Mouse (Mus musculus) G1E (cell line): ENCODE results near the gene Gnptg. TPM values are rescaled to one million over a fixed set of nuclear protein-coding genes. Genes with fewer than 3 reads are reported as not detected.

Source experiments
- ATAC-seq: 2 replicates; pipeline ENCODE4 v1.8.0; 2016; ENCODE audit warnings: mild to moderate bottlenecking; ENCODE audit not compliant: insufficient number of reproducible peaks, poor library complexity, low FRiP score, severe bottlenecking; ENCODE audit errors: extremely low read depth
- DNase-seq: peaks from one replicate; pipeline ENCODE4 v3.0.0; 2012; ENCODE audit warnings: low spot score
- H3K27me3 ChIP-seq: 2 replicates; pipeline ENCODE4 v1.6.1; 2012; ENCODE audit warnings: mild to moderate bottlenecking, low read length, inconsistent platforms; ENCODE audit not compliant: insufficient read depth
- H3K36me3 ChIP-seq: replicated peaks from 2 replicates; pipeline ENCODE3; 2012; ENCODE audit warnings: mild to moderate bottlenecking, inconsistent platforms
- H3K4me1 ChIP-seq: 2 replicates; pipeline ENCODE4 v1.6.1; 2012; ENCODE audit warnings: low read depth, low read length, inconsistent platforms, mixed read lengths; ENCODE audit not compliant: insufficient read depth
- H3K4me3 ChIP-seq: 2 replicates; pipeline ENCODE4 v1.5.1; 2012; ENCODE audit warnings: low read depth, mild to moderate bottlenecking, inconsistent platforms, low read length, moderate library complexity, mixed read lengths
- H3K9me3 ChIP-seq: replicated peaks from 2 replicates; pipeline ENCODE4 v1.6.1; 2012; ENCODE audit warnings: inconsistent platforms
- CTCF ChIP-seq: IDR thresholded peaks from 2 replicates; pipeline ENCODE4 v1.5.1; 2012; ENCODE audit warnings: low read depth, low read length, inconsistent platforms, mixed read lengths
- GATA1 ChIP-seq: IDR thresholded peaks from 2 replicates; pipeline ENCODE4 v1.6.1; 2012; ENCODE audit warnings: borderline replicate concordance, low read length, inconsistent platforms, mixed read lengths
- GATA2 ChIP-seq: IDR thresholded peaks from 2 replicates; pipeline ENCODE4 v1.6.1; 2012; ENCODE audit warnings: low read depth, low read length, inconsistent platforms, borderline replicate concordance
- POLR2AphosphoS5 ChIP-seq: IDR thresholded peaks from 2 replicates; pipeline ENCODE4 v1.6.1; 2012; ENCODE audit warnings: low read depth, low read length, inconsistent platforms; ENCODE audit not compliant: insufficient replicate concordance
- TAL1 ChIP-seq: conservative IDR thresholded peaks from 2 replicates; pipeline ENCODE4 v1.6.1; 2012; ENCODE audit warnings: low read depth, low read length, inconsistent platforms, mixed read lengths
- polyA plus RNA-seq: library from polyadenylated mRNA; stranded (reverse); fragments of >175 nt; gene quantifications from 2 replicates; pipeline ENCODE4 v1.2.3, GENCODE M21; 2012
- total RNA-seq, 2 experiments: library from RNA; stranded (forward) in 1 of 2; stranded (reverse) in 1 of 2; fragments of 200-1000 nt in 1 of 2; fragments of >200 nt in 1 of 2; fragmentation: Nextera tagmentation in 1 of 2; gene quantifications; 2 replicates each; pipeline ENCODE4 v1.2.3; 2014 to 2017

The Gnptg gene
- total and polyA plus RNA-seq, 3 experiments = 10.0 to 22.2 (median 11.6) TPM

DNA sequence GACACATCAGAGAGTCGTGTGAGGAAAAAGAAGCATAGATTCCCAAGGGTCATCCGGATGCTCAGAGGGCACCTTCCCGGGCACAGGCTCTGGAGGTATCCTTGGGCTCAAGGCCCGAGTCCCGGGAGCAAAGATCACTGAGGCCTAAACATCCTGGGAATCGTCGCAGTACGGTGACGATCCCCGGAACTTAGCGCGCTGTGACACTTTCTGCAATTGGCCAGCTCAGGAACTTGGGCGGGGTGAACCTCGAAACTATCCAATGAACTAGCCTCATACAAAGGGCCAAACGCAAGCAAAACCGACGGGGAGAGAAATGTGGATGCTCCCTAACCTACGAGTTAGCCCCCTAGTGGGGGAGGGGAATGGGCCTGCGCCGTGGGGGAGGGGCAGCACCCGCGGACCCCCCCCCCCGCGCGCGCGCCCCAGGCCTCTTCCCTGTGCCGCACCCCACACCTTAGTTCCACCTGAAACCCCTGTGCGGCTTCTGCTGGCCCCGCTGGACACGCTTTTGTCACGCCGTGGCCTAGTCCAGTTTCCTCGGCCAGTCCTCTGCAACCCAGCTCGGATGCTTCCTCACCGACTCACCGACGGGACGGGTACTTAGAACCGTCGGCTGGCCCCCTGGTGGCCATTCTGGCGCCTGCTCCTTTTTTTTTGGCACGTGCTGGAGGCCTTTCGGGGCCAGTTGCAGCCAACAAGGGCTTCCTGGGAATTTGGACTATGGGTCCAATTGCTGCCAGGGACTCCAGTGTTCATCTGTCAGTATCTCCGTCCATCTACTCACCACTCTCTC lies 34.0 kb upstream of the Gnptg start:
- Histone ChIP-seq H3K36me3 (peaks cover 35% of the 10 kb centered on the region), H3K9me3 (no peaks in the 10 kb centered on the region), H3K4me1 (peaks cover 41% of the 10 kb centered on the region), H3K4me3 (peak overlapping the region; percentile 94), H3K27me3 (no peaks in the 10 kb centered on the region)
- ATAC-seq = peak; percentile 62
- DNase-seq = peak; percentile 95
- TF ChIP-seq GATA2 (no peak), TAL1 (no peak), CTCF (peak; percentile 14; the same call in 1 of the 2 replicates)

DNA sequence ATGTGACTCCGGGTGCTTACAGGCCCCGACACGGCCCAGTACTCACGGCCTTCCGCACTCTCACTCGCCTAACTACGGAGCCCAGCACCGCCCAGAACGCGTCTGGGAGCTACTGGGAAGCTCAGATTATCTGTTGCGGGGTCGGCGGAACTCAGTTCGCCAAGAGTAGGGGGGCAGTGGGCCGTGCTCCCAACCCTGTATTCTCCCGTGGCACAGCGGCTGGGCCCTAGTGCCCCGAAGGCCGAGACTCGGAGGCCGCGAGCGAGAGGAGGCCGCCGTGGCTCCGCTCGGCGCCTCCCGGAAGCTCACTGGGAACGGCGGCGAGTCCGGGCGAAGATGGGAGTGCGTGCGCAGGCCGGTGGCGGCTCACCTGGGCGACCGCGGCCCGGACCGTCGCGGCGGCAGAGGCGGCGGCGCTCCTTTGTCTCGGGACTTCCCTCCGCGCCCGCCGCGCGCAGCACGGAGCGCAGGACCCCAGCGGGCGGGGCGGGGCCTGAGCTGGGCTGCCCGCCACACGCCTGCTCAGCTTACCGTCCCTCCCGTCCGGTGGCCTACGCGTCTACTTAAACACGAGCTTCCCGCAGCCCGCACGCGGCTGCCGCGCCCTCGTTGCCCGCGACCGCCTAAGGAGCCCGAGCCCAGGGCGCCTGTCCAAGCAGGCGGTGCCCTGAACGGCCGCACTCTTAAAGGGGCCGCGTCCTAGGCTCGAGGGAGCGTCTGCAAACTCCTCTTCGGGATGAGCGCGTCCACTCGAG lies 33.2 kb upstream of the Gnptg start:
- Histone ChIP-seq H3K27me3 (no peaks in the 10 kb centered on the region), H3K36me3 (peaks cover 42% of the 10 kb centered on the region), H3K9me3 (no peaks in the 10 kb centered on the region), H3K4me1 (peaks cover 48% of the 10 kb centered on the region), H3K4me3 (peak overlapping the region; percentile 94)
- no peak for TF ChIP-seq POLR2AphosphoS5
- no peak for TF ChIP-seq GATA2
- no peak for TF ChIP-seq CTCF
- TF ChIP-seq GATA1 = no peak
- TF ChIP-seq TAL1 = no peak
- DNase-seq (peak; percentile 69), ATAC-seq (0 out of 2 replicates have a peak, but pooled peaks have one; percentile 7)

GRCm38 (mm10) chr17:25272326-25272725 lies 32.4 kb upstream of the Gnptg start:
- Histone ChIP-seq H3K36me3 (peaks cover 50% of the 10 kb centered on the region), H3K27me3 (no peaks in the 10 kb centered on the region), H3K4me3 (peak overlapping the region; percentile 94), H3K9me3 (no peaks in the 10 kb centered on the region), H3K4me1 (peaks cover 55% of the 10 kb centered on the region)
- TF ChIP-seq TAL1 (no peak), GATA1 (no peak), GATA2 (no peak), POLR2AphosphoS5 (no peak), CTCF (no peak)
- peak; percentile 50 for DNase-seq
- ATAC-seq = no peak

DNA sequence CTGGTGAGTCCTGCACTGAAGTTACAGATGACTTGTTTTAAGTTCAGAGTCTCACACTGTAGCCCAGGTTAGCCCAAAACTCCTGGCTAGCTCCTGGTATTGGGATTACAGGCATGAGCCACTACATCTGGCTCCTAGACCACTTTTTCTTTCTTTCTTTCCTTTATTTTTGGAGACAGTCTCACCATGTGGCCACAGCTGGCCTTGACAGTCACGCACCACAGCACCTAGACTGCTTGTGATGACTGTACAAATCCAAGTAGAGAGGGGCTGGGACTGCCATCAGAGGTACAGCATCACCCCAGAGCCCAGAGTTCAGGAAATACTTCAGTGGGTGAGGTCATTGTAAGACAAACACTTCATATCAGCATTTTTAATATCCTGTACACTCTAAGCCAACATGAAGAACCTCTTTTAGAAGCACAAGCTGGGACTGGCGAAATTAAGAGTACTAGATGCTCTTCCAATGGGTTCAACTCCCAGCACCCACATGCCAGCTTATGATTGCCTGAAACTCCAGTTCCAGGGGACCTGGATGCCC lies 30.9 kb upstream of the Gnptg start:
- no peak for DNase-seq
- Histone ChIP-seq H3K36me3 (peaks cover 65% of the 10 kb centered on the region), H3K9me3 (no peaks in the 10 kb centered on the region), H3K27me3 (no peaks in the 10 kb centered on the region), H3K4me3 (peak overlapping the region; percentile 20; the same call in 1 of the 2 replicates), H3K4me1 (peaks cover 59% of the 10 kb centered on the region)
- no peak for TF ChIP-seq GATA2
- no peak for TF ChIP-seq GATA1
- TF ChIP-seq TAL1 = no peak
- TF ChIP-seq CTCF = no peak
- no peak for TF ChIP-seq POLR2AphosphoS5
- no peak for ATAC-seq

DNA sequence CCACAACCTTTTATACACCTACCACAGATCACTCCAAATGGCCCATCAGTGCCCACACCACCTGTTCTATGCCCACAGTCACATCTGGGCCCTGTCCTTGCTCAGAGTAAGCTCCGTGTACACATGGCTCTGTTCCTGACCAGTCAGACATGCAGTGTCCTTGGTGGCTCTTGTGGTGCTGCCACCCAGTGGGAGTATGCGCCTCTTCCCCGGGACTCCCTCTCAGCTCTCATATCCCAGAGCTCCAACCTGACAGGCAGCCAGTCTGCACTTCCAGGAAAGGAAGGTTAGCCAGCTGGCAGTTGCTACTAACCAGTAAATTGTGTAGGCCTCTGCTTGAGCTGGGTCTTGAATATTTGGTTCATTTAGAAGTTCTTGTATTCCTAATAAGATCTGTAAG lies 24.5 kb upstream of the Gnptg start:
- TF ChIP-seq POLR2AphosphoS5 (no peak), CTCF (no peak), GATA1 (no peak), TAL1 (no peak), GATA2 (no peak)
- no peak for ATAC-seq
- H3K36me3 ChIP-seq = peaks cover 84% of the 10 kb centered on the region

GRCm38 (mm10) chr17:25257804-25258261 lies 17.9 kb upstream of the Gnptg start:
- ATAC-seq (no peak), DNase-seq (no peak)
- peaks cover 34% of the 10 kb centered on the region for H3K27me3 ChIP-seq
- no peak overlapping the region for H3K4me3 ChIP-seq
- TF ChIP-seq POLR2AphosphoS5 (no peak), GATA2 (no peak), CTCF (no peak), GATA1 (no peak), TAL1 (no peak)
- peaks cover 42% of the 10 kb centered on the region for H3K36me3 ChIP-seq
- no peaks in the 10 kb centered on the region for H3K9me3 ChIP-seq
- peaks cover 22% of the 10 kb centered on the region for H3K4me1 ChIP-seq

More for the DNA sequence above, 24.5 kb upstream of the Gnptg start:
- H3K9me3 ChIP-seq = no peaks in the 10 kb centered on the region
- H3K27me3 ChIP-seq = no peaks in the 10 kb centered on the region
- DNase-seq = no peak
- peaks cover 24% of the 10 kb centered on the region for H3K4me1 ChIP-seq
- H3K4me3 ChIP-seq = no peak overlapping the region
